Mouse (Mus musculus) midbrain, embryonic 15.5 days (tissue): ENCODE measurements around the gene Slc2a5. TPM values are rescaled to one million over a fixed set of nuclear protein-coding genes. Genes with fewer than 3 reads are reported as not detected.

Experiments
- ATAC-seq: fragments of 200-750 bp; cut with Nextera tagmentation; replicated peaks from 2 replicates; pipeline ENCODE4 v1.8.0; 2017; ENCODE audit warnings: moderate TSS enrichment
- H3K27ac ChIP-seq: fragments of 300-500 bp; sonication (generic); 2 replicates; pipeline ENCODE4 v1.5.1; 2015; ENCODE audit warnings: mild to moderate bottlenecking, inconsistent platforms
- H3K27me3 ChIP-seq: fragments of 300-500 bp; sonication (generic); replicated peaks from 2 replicates; pipeline ENCODE4 v1.6.1; 2015; ENCODE audit warnings: inconsistent platforms
- H3K36me3 ChIP-seq: fragments of 300-500 bp; sonication (generic); replicated peaks from 2 replicates; pipeline ENCODE4 v1.6.1; 2015; ENCODE audit warnings: inconsistent platforms
- H3K4me1 ChIP-seq: fragments of 300-500 bp; sonication (generic); 2 replicates; pipeline ENCODE4 v1.6.1; 2015; ENCODE audit warnings: inconsistent platforms
- H3K4me2 ChIP-seq: fragments of 300-500 bp; sonication (generic); 2 replicates; pipeline ENCODE4 v1.6.1; 2015; ENCODE audit warnings: inconsistent platforms, mild to moderate bottlenecking, moderate library complexity
- H3K4me3 ChIP-seq: fragments of 300-500 bp; sonication (generic); 2 replicates; pipeline ENCODE4 v1.5.1; 2015; ENCODE audit warnings: mild to moderate bottlenecking, inconsistent platforms
- H3K9ac ChIP-seq: fragments of 300-500 bp; sonication (generic); 2 replicates; pipeline ENCODE4 v1.6.1; 2015; ENCODE audit warnings: mild to moderate bottlenecking, inconsistent platforms
- H3K9me3 ChIP-seq: fragments of 300-500 bp; sonication (generic); 2 replicates; pipeline ENCODE4 v1.6.1; 2016; ENCODE audit warnings: inconsistent platforms
- WGBS: fragments of 180-500 bp; shearing (Covaris S2); methylation state at CpG from one replicate; pipeline ENCODE4 v1.1.7; 2015; ENCODE audit warnings: mixed read lengths; 5-methylcytosine and 5-hydroxymethylcytosine counted together
- polyA plus RNA-seq: library from polyadenylated mRNA; unstranded; fragments of >200 nt; fragmentation: Nextera tagmentation; extraction: Ambion mirVana; gene quantifications from 2 replicates; pipeline ENCODE4 v1.2.1, GENCODE M21; 2015

Slc2a5 gene
- polyA plus RNA-seq, 1 experiment from 2014 or later, result 1.6 TPM

- 58% methylated on average over 3 of the region's 3 CpGs for WGBS
- H3K27ac ChIP-seq, result no peak overlapping the region
- no peak overlapping the region for H3K4me2 ChIP-seq
- H3K4me3 ChIP-seq, result no peak overlapping the region
- H3K4me1 ChIP-seq, result no peaks in the 10 kb centered on the region
- no peak for ATAC-seq
- H3K9me3 ChIP-seq, result no peaks in the 10 kb centered on the region
- H3K27me3 ChIP-seq, result no peaks in the 10 kb centered on the region
- no peaks in the 10 kb centered on the region for H3K36me3 ChIP-seq
- H3K9ac ChIP-seq, result no peak overlapping the region
Observed at GRCm38 (mm10) chr4:150109636-150110035, 9.4 kb upstream of the Slc2a5 start.

GRCm38 (mm10) chr4:150110373-150110772, 8.7 kb upstream of the Slc2a5 start:
- no peaks in the 10 kb centered on the region for H3K4me1 ChIP-seq
- no peaks in the 10 kb centered on the region for H3K27me3 ChIP-seq
- 70% methylated on average over 9 of the region's 9 CpGs for WGBS
- no peak overlapping the region for H3K4me3 ChIP-seq
- no peak overlapping the region for H3K9ac ChIP-seq
- no peaks in the 10 kb centered on the region for H3K9me3 ChIP-seq
- no peak for ATAC-seq
- no peaks in the 10 kb centered on the region for H3K36me3 ChIP-seq
- H3K4me2 ChIP-seq, result no peak overlapping the region
- H3K27ac ChIP-seq, result no peak overlapping the region

GRCm38 (mm10) chr4:150112867-150113266, 6.2 kb upstream of the Slc2a5 start:
- no peak overlapping the region for H3K4me3 ChIP-seq

GRCm38 (mm10) chr4:150114505-150115061, 4.5 kb upstream of the Slc2a5 start:
- Histone ChIP-seq H3K36me3 (no peaks in the 10 kb centered on the region), H3K4me2 (no peak overlapping the region), H3K9ac (no peak overlapping the region), H3K4me3 (no peak overlapping the region), H3K27ac (no peak overlapping the region), H3K9me3 (no peaks in the 10 kb centered on the region), H3K4me1 (no peaks in the 10 kb centered on the region; the same call in 1 of the 2 replicates), H3K27me3 (no peaks in the 10 kb centered on the region)
- 91% methylated on average over 26 of the region's 26 CpGs for whole genome bisulfite sequencing
- no peak for ATAC-seq

More at GRCm38 (mm10) chr4:150112867-150113266, 6.2 kb upstream of the Slc2a5 start:
- H3K36me3 ChIP-seq, result no peaks in the 10 kb centered on the region
- H3K4me1 ChIP-seq, result no peaks in the 10 kb centered on the region
- no peaks in the 10 kb centered on the region for H3K9me3 ChIP-seq
- no peak overlapping the region for H3K9ac ChIP-seq
- no peaks in the 10 kb centered on the region for H3K27me3 ChIP-seq
- peak overlapping the region; percentile 33 for H3K4me2 ChIP-seq
- no peak overlapping the region for H3K27ac ChIP-seq
- WGBS, result 4% methylated on average over 15 of the region's 15 CpGs
- ATAC-seq, result no peak

- Histone ChIP-seq H3K4me1 (no peaks in the 10 kb centered on the region; the same call in 1 of the 2 replicates), H3K4me2 (no peak overlapping the region), H3K4me3 (no peak overlapping the region), H3K9ac (no peak overlapping the region), H3K36me3 (no peaks in the 10 kb centered on the region), H3K27ac (no peak overlapping the region), H3K9me3 (no peaks in the 10 kb centered on the region), H3K27me3 (no peaks in the 10 kb centered on the region)
- no peak for ATAC-seq
- WGBS, result 49% methylated on average over 5 of the region's 5 CpGs
Observed at GRCm38 (mm10) chr4:150117311-150117710, 1.8 kb upstream of the Slc2a5 start.

- Histone ChIP-seq H3K4me1 (no peaks in the 10 kb centered on the region; the same call in 1 of the 2 replicates), H3K27me3 (no peaks in the 10 kb centered on the region), H3K9me3 (no peaks in the 10 kb centered on the region), H3K4me3 (no peak overlapping the region), H3K4me2 (no peak overlapping the region), H3K9ac (no peak overlapping the region), H3K27ac (no peak overlapping the region), H3K36me3 (no peaks in the 10 kb centered on the region)
- ATAC-seq, result no peak
- 72% methylated on average over 6 of the region's 6 CpGs for WGBS
Observed at GRCm38 (mm10) chr4:150118163-150118562, 920 bp upstream of the Slc2a5 start.

- ATAC-seq, result no peak
- Histone ChIP-seq H3K9ac (no peak overlapping the region), H3K27ac (no peak overlapping the region), H3K27me3 (no peaks in the 10 kb centered on the region), H3K36me3 (no peaks in the 10 kb centered on the region), H3K4me3 (no peak overlapping the region), H3K4me2 (peak overlapping the region; percentile 32; the same call in 1 of the 2 replicates), H3K4me1 (no peaks in the 10 kb centered on the region; the same call in 1 of the 2 replicates), H3K9me3 (no peaks in the 10 kb centered on the region)
- 61% methylated on average over 14 of the region's 14 CpGs for WGBS
Observed at GRCm38 (mm10) chr4:150119640-150120039, 557 bp downstream of the Slc2a5 start.

- Histone ChIP-seq H3K4me2 (no peak overlapping the region), H3K4me3 (no peak overlapping the region), H3K27me3 (no peaks in the 10 kb centered on the region), H3K36me3 (no peaks in the 10 kb centered on the region), H3K9me3 (no peaks in the 10 kb centered on the region), H3K4me1 (no peaks in the 10 kb centered on the region; the same call in 1 of the 2 replicates), H3K9ac (no peak overlapping the region), H3K27ac (no peak overlapping the region)
- WGBS, result 57% methylated on average over 15 of the region's 15 CpGs
- no peak for ATAC-seq
Observed at GRCm38 (mm10) chr4:150120173-150120833, 1.2 kb downstream of the Slc2a5 start.

GRCm38 (mm10) chr4:150121430-150121829, 2.3 kb downstream of the Slc2a5 start:
- H3K9ac ChIP-seq, result no peak overlapping the region
- ATAC-seq, result no peak
- no peaks in the 10 kb centered on the region; the same call in 1 of the 2 replicates for H3K4me1 ChIP-seq
- no peak overlapping the region for H3K4me3 ChIP-seq
- no peaks in the 10 kb centered on the region for H3K36me3 ChIP-seq
- no peak overlapping the region for H3K27ac ChIP-seq
- H3K9me3 ChIP-seq, result no peaks in the 10 kb centered on the region
- 76% methylated on average over 8 of the region's 8 CpGs for WGBS
- no peaks in the 10 kb centered on the region for H3K27me3 ChIP-seq
- H3K4me2 ChIP-seq, result no peak overlapping the region

GRCm38 (mm10) chr4:150122476-150122875, 3.4 kb downstream of the Slc2a5 start:
- Histone ChIP-seq H3K4me3 (no peak overlapping the region), H3K27me3 (no peaks in the 10 kb centered on the region), H3K9me3 (no peaks in the 10 kb centered on the region), H3K4me1 (no peaks in the 10 kb centered on the region; the same call in 1 of the 2 replicates), H3K36me3 (no peaks in the 10 kb centered on the region), H3K9ac (no peak overlapping the region), H3K27ac (no peak overlapping the region), H3K4me2 (no peak overlapping the region)
- no peak for ATAC-seq
- WGBS, result 58% methylated on average over 3 of the region's 3 CpGs

GRCm38 (mm10) chr4:150126373-150126772, 7.3 kb downstream of the Slc2a5 start:
- Histone ChIP-seq H3K27me3 (no peaks in the 10 kb centered on the region), H3K4me2 (no peak overlapping the region), H3K27ac (no peak overlapping the region), H3K4me1 (no peaks in the 10 kb centered on the region), H3K9ac (no peak overlapping the region), H3K4me3 (no peak overlapping the region), H3K36me3 (no peaks in the 10 kb centered on the region), H3K9me3 (no peaks in the 10 kb centered on the region)
- 88% methylated on average over 5 of the region's 5 CpGs for WGBS
- ATAC-seq, result no peak

GRCm38 (mm10) chr4:150127894-150128293, 8.8 kb downstream of the Slc2a5 start:
- H3K9ac ChIP-seq, result no peak overlapping the region
- 0 out of 2 replicates have a peak, but pooled peaks cover 3% of the 10 kb centered on the region for H3K4me1 ChIP-seq
- no peaks in the 10 kb centered on the region for H3K9me3 ChIP-seq
- H3K36me3 ChIP-seq, result no peaks in the 10 kb centered on the region
- H3K27me3 ChIP-seq, result no peaks in the 10 kb centered on the region
- ATAC-seq, result no peak
- no peak overlapping the region for H3K4me3 ChIP-seq
- H3K4me2 ChIP-seq, result no peak overlapping the region
- WGBS, result 92% methylated on average over 7 of the region's 7 CpGs
- no peak overlapping the region for H3K27ac ChIP-seq

- H3K36me3 ChIP-seq, result no peaks in the 10 kb centered on the region
- H3K27me3 ChIP-seq, result no peaks in the 10 kb centered on the region
- H3K27ac ChIP-seq, result no peak overlapping the region
- ATAC-seq, result no peak
- no peak overlapping the region for H3K4me2 ChIP-seq
- H3K9me3 ChIP-seq, result no peaks in the 10 kb centered on the region
- WGBS, result 65% methylated on average over 8 of the region's 8 CpGs
- no peak overlapping the region for H3K4me3 ChIP-seq
- 0 out of 2 replicates have a peak, but pooled peaks cover 9% of the 10 kb centered on the region for H3K4me1 ChIP-seq
- no peak overlapping the region for H3K9ac ChIP-seq
Observed at GRCm38 (mm10) chr4:150128571-150128970, 9.5 kb downstream of the Slc2a5 start.
